Mouse (Mus musculus): ENCODE data around the gene Clybl.

Clybl gene

GRCm38 (mm10) chr14:122404596-122405154, 223.2 kb downstream of the Clybl start:
- no peak for DNase-seq (ENCODE audit: low read depth, low spot score)
- H3K27me3 ChIP-seq (ENCODE audit: control insufficient read depth, insufficient read depth, low read length, poor library complexity, severe bottlenecking) = no peaks in the 10 kb centered on the region
- H3K36me3 ChIP-seq (ENCODE audit: control insufficient read depth, insufficient read depth, low read length, poor library complexity, severe bottlenecking) = no peaks in the 10 kb centered on the region

GRCm38 (mm10) chr14:122405236-122405635, 223.7 kb downstream of the Clybl start:
- no peaks in the 10 kb centered on the region for H3K36me3 ChIP-seq (ENCODE audit: control insufficient read depth, insufficient read depth, low read length, poor library complexity, severe bottlenecking)
- DNase-seq (ENCODE audit: low read depth, low spot score) = no peak
- H3K27me3 ChIP-seq (ENCODE audit: control insufficient read depth, insufficient read depth, low read length, poor library complexity, severe bottlenecking) = no peaks in the 10 kb centered on the region

- no peaks in the 10 kb centered on the region for H3K27me3 ChIP-seq (ENCODE audit: control insufficient read depth, insufficient read depth, low read length, poor library complexity, severe bottlenecking)
- DNase-seq (ENCODE audit: low read depth, low spot score) = no peak
- no peaks in the 10 kb centered on the region for H3K36me3 ChIP-seq (ENCODE audit: control insufficient read depth, insufficient read depth, low read length, poor library complexity, severe bottlenecking)
These were observed 224.5 kb downstream of the Clybl start for GRCm38 (mm10) chr14:122405897-122406540.

- Histone ChIP-seq H3K27me3 (ENCODE audit: control insufficient read depth, insufficient read depth, low read length, poor library complexity, severe bottlenecking) (no peaks in the 10 kb centered on the region), H3K36me3 (ENCODE audit: control insufficient read depth, insufficient read depth, low read length, poor library complexity, severe bottlenecking) (no peaks in the 10 kb centered on the region)
- peak; percentile 4 for DNase-seq (ENCODE audit: low read depth, low spot score)
These were observed 225.2 kb downstream of the Clybl start for GRCm38 (mm10) chr14:122406541-122407219.

- H3K36me3 ChIP-seq (ENCODE audit: control insufficient read depth, insufficient read depth, low read length, poor library complexity, severe bottlenecking) = no peaks in the 10 kb centered on the region
- no peak for DNase-seq (ENCODE audit: low read depth, low spot score)
These were observed 231.5 kb downstream of the Clybl start for GRCm38 (mm10) chr14:122412841-122413541.

GRCm38 (mm10) chr14:122413542-122413928, 232.0 kb downstream of the Clybl start:
- Histone ChIP-seq H3K27me3 (ENCODE audit: control insufficient read depth, insufficient read depth, low read length, poor library complexity, severe bottlenecking) (no peaks in the 10 kb centered on the region), H3K36me3 (ENCODE audit: control insufficient read depth, insufficient read depth, low read length, poor library complexity, severe bottlenecking) (no peaks in the 10 kb centered on the region)
- DNase-seq (ENCODE audit: low read depth, low spot score) = no peak

More at GRCm38 (mm10) chr14:122412841-122413541, 231.5 kb downstream of the Clybl start:
- H3K27me3 ChIP-seq (ENCODE audit: control insufficient read depth, insufficient read depth, low read length, poor library complexity, severe bottlenecking) = no peaks in the 10 kb centered on the region

- no peaks in the 10 kb centered on the region for H3K36me3 ChIP-seq (ENCODE audit: control insufficient read depth, insufficient read depth, low read length, poor library complexity, severe bottlenecking)
- H3K27me3 ChIP-seq (ENCODE audit: control insufficient read depth, insufficient read depth, low read length, poor library complexity, severe bottlenecking) = no peaks in the 10 kb centered on the region
- no peak for DNase-seq (ENCODE audit: low read depth, low spot score)
These were observed 233.3 kb downstream of the Clybl start for GRCm38 (mm10) chr14:122414786-122415185.

GRCm38 (mm10) chr14:122416166-122416771, 234.8 kb downstream of the Clybl start:
- H3K36me3 ChIP-seq (ENCODE audit: control insufficient read depth, insufficient read depth, low read length, poor library complexity, severe bottlenecking) = no peaks in the 10 kb centered on the region
- DNase-seq (ENCODE audit: low read depth, low spot score) = no peak
- no peaks in the 10 kb centered on the region for H3K27me3 ChIP-seq (ENCODE audit: control insufficient read depth, insufficient read depth, low read length, poor library complexity, severe bottlenecking)

- DNase-seq (ENCODE audit: low read depth, low spot score) = no peak
- Histone ChIP-seq H3K27me3 (ENCODE audit: control insufficient read depth, insufficient read depth, low read length, poor library complexity, severe bottlenecking) (no peaks in the 10 kb centered on the region), H3K36me3 (ENCODE audit: control insufficient read depth, insufficient read depth, low read length, poor library complexity, severe bottlenecking) (no peaks in the 10 kb centered on the region)
These were observed 242.9 kb downstream of the Clybl start for GRCm38 (mm10) chr14:122424441-122424840.

- Histone ChIP-seq H3K36me3 (ENCODE audit: control insufficient read depth, insufficient read depth, low read length, poor library complexity, severe bottlenecking) (no peaks in the 10 kb centered on the region), H3K27me3 (ENCODE audit: control insufficient read depth, insufficient read depth, low read length, poor library complexity, severe bottlenecking) (no peaks in the 10 kb centered on the region)
- DNase-seq (ENCODE audit: low read depth, low spot score) = no peak
These were observed 245.2 kb downstream of the Clybl start for GRCm38 (mm10) chr14:122426529-122427203.

- H3K36me3 ChIP-seq (ENCODE audit: control insufficient read depth, insufficient read depth, low read length, poor library complexity, severe bottlenecking) = no peaks in the 10 kb centered on the region
- DNase-seq (ENCODE audit: low read depth, low spot score) = no peak
- no peaks in the 10 kb centered on the region for H3K27me3 ChIP-seq (ENCODE audit: control insufficient read depth, insufficient read depth, low read length, poor library complexity, severe bottlenecking)
These were observed 245.7 kb downstream of the Clybl start for GRCm38 (mm10) chr14:122427204-122427560.

- Histone ChIP-seq H3K27me3 (ENCODE audit: control insufficient read depth, insufficient read depth, low read length, poor library complexity, severe bottlenecking) (no peaks in the 10 kb centered on the region), H3K36me3 (ENCODE audit: control insufficient read depth, insufficient read depth, low read length, poor library complexity, severe bottlenecking) (no peaks in the 10 kb centered on the region)
- no peak for DNase-seq (ENCODE audit: low read depth, low spot score)
These were observed 246.2 kb downstream of the Clybl start for GRCm38 (mm10) chr14:122427654-122428053.

GRCm38 (mm10) chr14:122432558-122432957, 251.1 kb downstream of the Clybl start:
- no peak for DNase-seq (ENCODE audit: low read depth, low spot score)
- Histone ChIP-seq H3K36me3 (ENCODE audit: control insufficient read depth, insufficient read depth, low read length, poor library complexity, severe bottlenecking) (no peaks in the 10 kb centered on the region), H3K27me3 (ENCODE audit: control insufficient read depth, insufficient read depth, low read length, poor library complexity, severe bottlenecking) (no peaks in the 10 kb centered on the region)

GRCm38 (mm10) chr14:122434039-122434438, 252.5 kb downstream of the Clybl start:
- no peaks in the 10 kb centered on the region for H3K36me3 ChIP-seq (ENCODE audit: control insufficient read depth, insufficient read depth, low read length, poor library complexity, severe bottlenecking)
- H3K27me3 ChIP-seq (ENCODE audit: control insufficient read depth, insufficient read depth, low read length, poor library complexity, severe bottlenecking) = no peaks in the 10 kb centered on the region
- no peak for DNase-seq (ENCODE audit: low read depth, low spot score)
